In genomic region chr6:51486731-51487130, GRCm38 (mm10) we compare ENCODE assay signal across 15 mouse cellular contexts.
"Had no signal": no experiment of that assay in that cellular context is flagged by ENCODE, and none has a peak within 500 bp of the region (broad histone marks: within the 10 kb centered on the region; RNA-seq: fewer than 3 reads in every experiment).

No protein-coding gene starts in this region.

- H3K9me3 ChIP-seq: lung, embryonic 15.5 days; midbrain, embryonic 13.5 days had no signal

- H3K9ac ChIP-seq: limb, embryonic 12.5 days; limb, embryonic 15.5 days; liver, embryonic 14.5 days; lung, embryonic 15.5 days; midbrain, embryonic 13.5 days had no signal

- H3K4me2 ChIP-seq: limb, embryonic 12.5 days; limb, embryonic 15.5 days; lung, embryonic 15.5 days; midbrain, embryonic 13.5 days had no signal

- ATAC-seq: midbrain, embryonic 13.5 days; midbrain, embryonic 16.5 days had no signal

- DNase-seq: kidney, adult 18-20 months; kidney, adult 9 months; kidney, postnatal 14 days; kidney, postnatal 4 days; left cerebral cortex, postnatal 4 days; lung, adult 18-20 months; lung, postnatal 10 days; lung, postnatal 36 days; thymus, postnatal 25 days had no signal

- H3K27ac ChIP-seq: limb, embryonic 12.5 days; limb, embryonic 15.5 days; liver, embryonic 14.5 days; lung, embryonic 15.5 days; midbrain, embryonic 13.5 days had no signal

- H3K27me3 ChIP-seq: limb, embryonic 12.5 days; limb, embryonic 15.5 days; lung, embryonic 15.5 days; midbrain, embryonic 13.5 days had no signal

- H3K4me1 ChIP-seq: limb, embryonic 15.5 days; lung, embryonic 15.5 days; midbrain, embryonic 13.5 days had no signal

- H3K4me3 ChIP-seq: limb, embryonic 12.5 days; limb, embryonic 15.5 days; lung, embryonic 15.5 days; midbrain, embryonic 13.5 days had no signal
